Mouse (Mus musculus): ENCODE measurements around the gene Akr1c14. TPM values are rescaled to one million over a fixed set of nuclear protein-coding genes. Genes with fewer than 3 reads are reported as not detected.
"Not testable (repeated sequence)": the region's sequence is repeated elsewhere in the genome, so short reads cannot be mapped to it uniquely, and the experiment has no call there.

Akr1c14 gene
- total and polyA plus RNA-seq, 2 experiments from 2014 or later = 0.66 to 1.1 TPM

GRCm38 (mm10) chr13:4110281-4111188 lies 61.7 kb downstream of the Akr1c14 start:
- Histone ChIP-seq H3K27me3 (ENCODE audit: insufficient read depth, low read length) (no peaks in the 10 kb centered on the region), H3K9me3 (ENCODE audit: low read length) (no peaks in the 10 kb centered on the region), H3K4me3 (ENCODE audit: low read depth, low read length) (no peak overlapping the region), H3K27ac (ENCODE audit: low read depth, low read length) (no peak overlapping the region), H3K9ac (replicated peaks; ENCODE audit: low read length, poor library complexity, severe bottlenecking) (no peak overlapping the region), H3K36me3 (ENCODE audit: insufficient read depth, low read length) (no peaks in the 10 kb centered on the region), H3K4me2 (ENCODE audit: low read depth, low read length, poor library complexity, severe bottlenecking) (no peak overlapping the region), H3K4me1 (ENCODE audit: insufficient read depth, low read length) (no peaks in the 10 kb centered on the region)
- peak; percentile 76 for DNase-seq (ENCODE audit: low spot score)
- whole genome bisulfite sequencing = 30% methylated on average over 6 of the region's 6 CpGs
- peak; percentile 83 for TF ChIP-seq CTCF (IDR thresholded peaks at IDR 0.05)
- peak; percentile 78 for ATAC-seq (ENCODE audit: low FRiP score)

GRCm38 (mm10) chr13:4119181-4119904 lies 70.5 kb downstream of the Akr1c14 start:
- no peaks in the 10 kb centered on the region for H3K27me3 ChIP-seq (ENCODE audit: insufficient read depth, low read length)

GRCm38 (mm10) chr13:4123146-4123545 lies 74.3 kb downstream of the Akr1c14 start:
- 84% methylated on average over 7 of the region's 7 CpGs for WGBS
- TF ChIP-seq CTCF (IDR thresholded peaks at IDR 0.05) = no peak

More at GRCm38 (mm10) chr13:4119181-4119904, 70.5 kb downstream of the Akr1c14 start:
- no peaks in the 10 kb centered on the region for H3K9me3 ChIP-seq (ENCODE audit: low read length)
- no peak overlapping the region for H3K27ac ChIP-seq (ENCODE audit: low read depth, low read length)
- ATAC-seq (ENCODE audit: low FRiP score) (no peak), DNase-seq (ENCODE audit: low spot score) (no peak)
- H3K4me3 ChIP-seq (ENCODE audit: low read depth, low read length) = no peak overlapping the region
- TF ChIP-seq CTCF (IDR thresholded peaks at IDR 0.05) = no peak
- 77% methylated on average over 2 of the region's 2 CpGs for WGBS
- no peaks in the 10 kb centered on the region for H3K4me1 ChIP-seq (ENCODE audit: insufficient read depth, low read length)
- no peak overlapping the region for H3K9ac ChIP-seq (replicated peaks; ENCODE audit: low read length, poor library complexity, severe bottlenecking)
- no peaks in the 10 kb centered on the region for H3K36me3 ChIP-seq (ENCODE audit: insufficient read depth, low read length)
- no peak overlapping the region for H3K4me2 ChIP-seq (ENCODE audit: low read depth, low read length, poor library complexity, severe bottlenecking)

GRCm38 (mm10) chr13:4124471-4124870 lies 75.7 kb downstream of the Akr1c14 start:
- H3K9me3 ChIP-seq (ENCODE audit: low read length); H3K27ac ChIP-seq (ENCODE audit: low read depth, low read length); H3K27me3 ChIP-seq (ENCODE audit: insufficient read depth, low read length); H3K9ac ChIP-seq (replicated peaks; ENCODE audit: low read length, poor library complexity, severe bottlenecking); DNase-seq (ENCODE audit: low spot score); H3K36me3 ChIP-seq (ENCODE audit: insufficient read depth, low read length); H3K4me3 ChIP-seq (ENCODE audit: low read depth, low read length); H3K4me1 ChIP-seq (ENCODE audit: insufficient read depth, low read length); H3K4me2 ChIP-seq (ENCODE audit: low read depth, low read length, poor library complexity, severe bottlenecking); ATAC-seq (ENCODE audit: low FRiP score): not testable (repeated sequence)
- WGBS = 93% methylated on average over 6 of the region's 6 CpGs

More at GRCm38 (mm10) chr13:4123146-4123545, 74.3 kb downstream of the Akr1c14 start:
- Histone ChIP-seq H3K4me1 (ENCODE audit: insufficient read depth, low read length) (no peaks in the 10 kb centered on the region), H3K9me3 (ENCODE audit: low read length) (no peaks in the 10 kb centered on the region), H3K4me3 (ENCODE audit: low read depth, low read length) (no peak overlapping the region), H3K27ac (ENCODE audit: low read depth, low read length) (no peak overlapping the region), H3K9ac (replicated peaks; ENCODE audit: low read length, poor library complexity, severe bottlenecking) (no peak overlapping the region), H3K36me3 (ENCODE audit: insufficient read depth, low read length) (no peaks in the 10 kb centered on the region), H3K4me2 (ENCODE audit: low read depth, low read length, poor library complexity, severe bottlenecking) (no peak overlapping the region), H3K27me3 (ENCODE audit: insufficient read depth, low read length) (no peaks in the 10 kb centered on the region)
- ATAC-seq (ENCODE audit: low FRiP score) (no peak), DNase-seq (ENCODE audit: low spot score) (peak; percentile 1)

GRCm38 (mm10) chr13:4125846-4126245 lies 77.0 kb downstream of the Akr1c14 start:
- H3K36me3 ChIP-seq (ENCODE audit: insufficient read depth, low read length); H3K9me3 ChIP-seq (ENCODE audit: low read length); H3K4me2 ChIP-seq (ENCODE audit: low read depth, low read length, poor library complexity, severe bottlenecking); H3K4me1 ChIP-seq (ENCODE audit: insufficient read depth, low read length); DNase-seq (ENCODE audit: low spot score); H3K4me3 ChIP-seq (ENCODE audit: low read depth, low read length); H3K27ac ChIP-seq (ENCODE audit: low read depth, low read length); H3K27me3 ChIP-seq (ENCODE audit: insufficient read depth, low read length); ATAC-seq (ENCODE audit: low FRiP score); H3K9ac ChIP-seq (replicated peaks; ENCODE audit: low read length, poor library complexity, severe bottlenecking): not testable (repeated sequence)
- WGBS = 66% methylated on average over 1 of the region's 1 CpGs

GRCm38 (mm10) chr13:4129100-4129499 lies 80.3 kb downstream of the Akr1c14 start:
- ATAC-seq (ENCODE audit: low FRiP score) = no peak
- TF ChIP-seq CTCF (IDR thresholded peaks at IDR 0.05) = peak; percentile 66

More at GRCm38 (mm10) chr13:4129100-4129499, 80.3 kb downstream of the Akr1c14 start:
- no peak overlapping the region for H3K4me3 ChIP-seq (ENCODE audit: low read depth, low read length)
- no peaks in the 10 kb centered on the region for H3K36me3 ChIP-seq (ENCODE audit: insufficient read depth, low read length)
- 47% methylated on average over 5 of the region's 5 CpGs for WGBS
- peak; percentile 8 for DNase-seq (ENCODE audit: low spot score)
- H3K9me3 ChIP-seq (ENCODE audit: low read length) = no peaks in the 10 kb centered on the region
- no peak overlapping the region for H3K4me2 ChIP-seq (ENCODE audit: low read depth, low read length, poor library complexity, severe bottlenecking)
- H3K4me1 ChIP-seq (ENCODE audit: insufficient read depth, low read length) = no peaks in the 10 kb centered on the region
- H3K27ac ChIP-seq (ENCODE audit: low read depth, low read length) = no peak overlapping the region
- H3K9ac ChIP-seq (replicated peaks; ENCODE audit: low read length, poor library complexity, severe bottlenecking) = no peak overlapping the region
- no peaks in the 10 kb centered on the region for H3K27me3 ChIP-seq (ENCODE audit: insufficient read depth, low read length)

Measured in midbrain, postnatal 0 days (tissue).